Mouse (Mus musculus) kidney, postnatal 0 days (tissue): Measurements from ENCODE around the gene Hdac7. TPM values are rescaled to one million over a fixed set of nuclear protein-coding genes. Genes with fewer than 3 reads are reported as not detected.

ENCODE experiments used
- ATAC-seq: fragments of 200-750 bp; cut with Nextera tagmentation; replicated peaks from 2 replicates; pipeline ENCODE4 v1.8.0; 2017; ENCODE audit warnings: low read depth, moderate number of reproducible peaks, moderate TSS enrichment, moderate library complexity; ENCODE audit not compliant: low FRiP score
- DNase-seq: peaks from one replicate; pipeline ENCODE4 v3.0.0-alpha.2; 2016; ENCODE audit warnings: low spot score
- H3K27ac ChIP-seq: fragments of 300-500 bp; sonication (generic); 2 replicates; pipeline ENCODE4 v1.5.1; 2014; ENCODE audit warnings: mild to moderate bottlenecking
- H3K27me3 ChIP-seq: fragments of 300-500 bp; sonication (generic); 2 replicates; pipeline ENCODE4 v1.6.1; 2014; ENCODE audit warnings: low read length, mixed read lengths; ENCODE audit not compliant: insufficient read depth
- H3K36me3 ChIP-seq: fragments of 300-500 bp; sonication (generic); 2 replicates; pipeline ENCODE4 v1.6.1; 2014; ENCODE audit warnings: low read length, mixed read lengths; ENCODE audit not compliant: insufficient read depth
- H3K4me1 ChIP-seq: fragments of 300-500 bp; sonication (generic); replicated peaks from 2 replicates; pipeline ENCODE4 v1.6.1; 2014; ENCODE audit warnings: antibody characterized with exemption, low read length, mixed read lengths; ENCODE audit not compliant: insufficient read depth
- H3K4me2 ChIP-seq: fragments of 300-500 bp; sonication (generic); 2 replicates; pipeline ENCODE4 v1.6.1; 2014; ENCODE audit warnings: mild to moderate bottlenecking, low read length, moderate library complexity, mixed read lengths
- H3K4me3 ChIP-seq: fragments of 300-500 bp; sonication (generic); replicated peaks from 2 replicates; pipeline ENCODE4 v1.5.1; 2014; ENCODE audit warnings: low read depth, low read length
- H3K9ac ChIP-seq: fragments of 300-500 bp; sonication (generic); 2 replicates; pipeline ENCODE4 v1.6.1; 2014; ENCODE audit warnings: low read depth, low read length
- H3K9me3 ChIP-seq: fragments of 300-500 bp; sonication (generic); replicated peaks from 2 replicates; pipeline ENCODE4 v1.6.1; 2016; ENCODE audit warnings: low read length, inconsistent platforms, mixed read lengths
- CTCF ChIP-seq: IDR thresholded peaks from 2 replicates; pipeline ENCODE4 v1.5.1; 2016; ENCODE audit warnings: antibody characterized with exemption, low read depth, mild to moderate bottlenecking, moderate library complexity
- WGBS: fragments of 180-500 bp; shearing (Covaris S2); extraction: QIAGEN DNeasy Blood & Tissue Kit; methylation state at CpG from one replicate; pipeline ENCODE4 v1.1.7; 2014; 5-methylcytosine and 5-hydroxymethylcytosine counted together
- polyA plus RNA-seq: library from polyadenylated mRNA; unstranded; fragments of >200 nt; fragmentation: Nextera tagmentation; extraction: Ambion mirVana; gene quantifications from 2 replicates; pipeline ENCODE4 v1.2.1, GENCODE M21; 2015

The Hdac7 gene
- polyA plus RNA-seq, 1 experiment from 2014 or later = 24.7 TPM

- WGBS = 46% methylated on average over 6 of the region's 6 CpGs
- Histone ChIP-seq H3K36me3 (0 out of 2 replicates have a peak, but pooled peaks cover 14% of the 10 kb centered on the region), H3K4me2 (peak overlapping the region; percentile 72), H3K9ac (0 out of 2 replicates have a peak overlapping the region, but pooled peaks have one; percentile 40), H3K27me3 (no peaks in the 10 kb centered on the region), H3K4me3 (0 out of 2 replicates have a peak overlapping the region, but pooled peaks have one; percentile 2), H3K9me3 (no peaks in the 10 kb centered on the region), H3K27ac (peak overlapping the region; percentile 98), H3K4me1 (peaks cover 58% of the 10 kb centered on the region)
- no peak for DNase-seq
- no peak for ATAC-seq
- no peak for TF ChIP-seq CTCF
Observed at GRCm38 (mm10) chr15:97828221-97828842, 16.0 kb downstream of the Hdac7 start.

DNA sequence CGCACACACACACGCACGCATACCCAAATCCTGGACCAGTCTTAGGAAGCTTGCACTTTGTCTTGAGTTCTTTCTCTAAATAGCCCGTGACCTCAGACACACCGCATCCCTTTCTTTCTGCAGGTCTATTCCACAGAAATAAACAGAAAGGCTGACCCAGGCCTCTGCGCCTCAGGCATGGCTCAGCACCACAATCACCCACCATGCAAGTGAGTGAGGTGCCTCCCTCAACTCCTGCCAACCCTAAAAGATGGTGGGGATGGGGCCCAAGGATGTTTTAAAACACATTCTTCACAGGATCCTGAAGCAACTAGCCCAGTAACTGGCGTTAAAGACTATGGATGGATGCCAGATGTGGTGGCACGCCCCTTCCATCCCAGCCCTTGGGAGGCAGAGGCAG, 16.9 kb downstream of the Hdac7 start:
- H3K9ac ChIP-seq = no peak overlapping the region
- peaks cover 58% of the 10 kb centered on the region for H3K4me1 ChIP-seq
- no peak for ATAC-seq
- no peak overlapping the region for H3K4me2 ChIP-seq
- no peaks in the 10 kb centered on the region for H3K27me3 ChIP-seq
- no peaks in the 10 kb centered on the region for H3K9me3 ChIP-seq
- H3K36me3 ChIP-seq = 0 out of 2 replicates have a peak, but pooled peaks cover 14% of the 10 kb centered on the region
- 81% methylated on average over 8 of the region's 8 CpGs for WGBS
- no peak for DNase-seq
- H3K4me3 ChIP-seq = no peak overlapping the region
- TF ChIP-seq CTCF = no peak
- H3K27ac ChIP-seq = no peak overlapping the region

DNA sequence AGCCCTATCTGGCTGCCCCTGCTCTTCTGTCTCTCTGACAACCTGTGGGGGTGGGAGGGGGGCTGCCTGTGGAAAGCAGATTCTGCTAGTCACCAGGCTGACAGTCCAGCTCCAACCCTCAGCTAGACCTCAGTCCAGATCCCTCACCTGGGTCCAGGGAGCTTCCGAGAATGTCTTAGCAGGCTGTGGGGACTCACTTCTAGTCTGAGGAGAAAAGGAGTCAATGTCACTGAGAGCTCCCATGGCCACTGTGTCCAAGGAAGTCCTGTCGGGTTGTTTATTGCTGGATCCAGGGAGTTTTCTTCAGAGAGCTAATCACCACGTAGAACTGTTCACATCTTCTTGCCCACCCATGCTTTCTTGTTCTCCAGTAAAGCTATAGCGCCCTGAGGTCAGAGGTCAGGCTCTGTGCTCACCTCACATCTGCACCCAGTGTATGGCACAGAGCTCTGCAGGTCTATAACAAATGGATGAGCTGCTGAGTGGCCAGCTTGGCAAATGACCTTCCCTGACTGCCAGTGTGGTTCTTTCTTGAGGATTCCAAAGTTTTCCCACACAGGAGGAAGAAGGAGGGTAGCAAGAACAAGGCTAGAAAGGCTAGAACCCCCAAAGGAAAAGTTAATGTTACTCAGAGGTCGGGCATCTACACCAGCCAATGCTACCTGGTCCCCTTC, 17.6 kb downstream of the Hdac7 start:
- no peak for ATAC-seq
- TF ChIP-seq CTCF = no peak
- no peaks in the 10 kb centered on the region for H3K9me3 ChIP-seq
- no peak overlapping the region for H3K9ac ChIP-seq
- H3K4me3 ChIP-seq = no peak overlapping the region
- 70% methylated on average over 5 of the region's 5 CpGs for WGBS
- no peaks in the 10 kb centered on the region for H3K27me3 ChIP-seq
- H3K27ac ChIP-seq = no peak overlapping the region
- 0 out of 2 replicates have a peak, but pooled peaks cover 14% of the 10 kb centered on the region for H3K36me3 ChIP-seq
- peaks cover 65% of the 10 kb centered on the region for H3K4me1 ChIP-seq
- DNase-seq = no peak
- no peak overlapping the region for H3K4me2 ChIP-seq

GRCm38 (mm10) chr15:97825941-97826587, 18.2 kb downstream of the Hdac7 start:
- H3K4me2 ChIP-seq = peak overlapping the region; percentile 58
- H3K9me3 ChIP-seq = no peaks in the 10 kb centered on the region
- 54% methylated on average over 12 of the region's 12 CpGs for WGBS
- peak overlapping the region; percentile 81 for H3K27ac ChIP-seq
- DNase-seq (no peak), ATAC-seq (no peak)
- H3K36me3 ChIP-seq = 0 out of 2 replicates have a peak, but pooled peaks cover 14% of the 10 kb centered on the region
- H3K4me1 ChIP-seq = peaks cover 71% of the 10 kb centered on the region
- peak overlapping the region; percentile 50; the same call in 1 of the 2 replicates for H3K9ac ChIP-seq
- H3K27me3 ChIP-seq = no peaks in the 10 kb centered on the region
- H3K4me3 ChIP-seq = no peak overlapping the region
- no peak for TF ChIP-seq CTCF

GRCm38 (mm10) chr15:97825071-97825940, 19.0 kb downstream of the Hdac7 start:
- Histone ChIP-seq H3K4me3 (peak overlapping the region; percentile 29), H3K9me3 (no peaks in the 10 kb centered on the region), H3K36me3 (0 out of 2 replicates have a peak, but pooled peaks cover 14% of the 10 kb centered on the region), H3K4me1 (peaks cover 78% of the 10 kb centered on the region), H3K9ac (peak overlapping the region; percentile 50), H3K27ac (peak overlapping the region; percentile 81), H3K27me3 (no peaks in the 10 kb centered on the region), H3K4me2 (peak overlapping the region; percentile 58)
- peak; percentile 65 for ATAC-seq
- TF ChIP-seq CTCF = peak; percentile 63
- peak; percentile 92 for DNase-seq
- WGBS = 6% methylated on average over 29 of the region's 29 CpGs

GRCm38 (mm10) chr15:97824042-97824441, 20.3 kb downstream of the Hdac7 start:
- DNase-seq (no peak), ATAC-seq (no peak)
- H3K9ac ChIP-seq = no peak overlapping the region
- H3K27me3 ChIP-seq = no peaks in the 10 kb centered on the region
- no peak overlapping the region for H3K4me2 ChIP-seq
- WGBS = 77% methylated on average over 6 of the region's 6 CpGs
- H3K27ac ChIP-seq = peak overlapping the region; percentile 10; the same call in 1 of the 2 replicates
- H3K4me3 ChIP-seq = no peak overlapping the region
- H3K9me3 ChIP-seq = no peaks in the 10 kb centered on the region
- H3K4me1 ChIP-seq = peaks cover 67% of the 10 kb centered on the region
- no peak for TF ChIP-seq CTCF
- 0 out of 2 replicates have a peak, but pooled peaks cover 14% of the 10 kb centered on the region for H3K36me3 ChIP-seq
